Mouse (Mus musculus) ES-E14 (cell line): ENCODE data around the gene Nell2.

Experiments
- CHD2 ChIP-seq: IDR thresholded peaks from 2 replicates; pipeline ENCODE4 v1.6.1; 2014; ENCODE audit warnings: mild to moderate bottlenecking, low read depth, low read length, inconsistent platforms
- HCFC1 ChIP-seq: IDR thresholded peaks from 2 replicates; pipeline ENCODE4 v1.6.1; 2012; ENCODE audit warnings: low read length, inconsistent platforms, borderline replicate concordance; ENCODE audit not compliant: insufficient read depth
- MAFK ChIP-seq: IDR thresholded peaks from 2 replicates; pipeline ENCODE4 v1.6.1; 2014; ENCODE audit warnings: mild to moderate bottlenecking, low read depth, low read length, inconsistent platforms; ENCODE audit not compliant: insufficient read depth
- ZC3H11A ChIP-seq: IDR thresholded peaks from 2 replicates; pipeline ENCODE4 v1.6.1; 2012; ENCODE audit warnings: low read depth, mild to moderate bottlenecking, inconsistent platforms, low read length, borderline replicate concordance
- ZNF384 ChIP-seq: IDR thresholded peaks from 2 replicates; pipeline ENCODE4 v1.6.1; 2012; ENCODE audit warnings: low read depth, low read length, inconsistent platforms

DNA sequence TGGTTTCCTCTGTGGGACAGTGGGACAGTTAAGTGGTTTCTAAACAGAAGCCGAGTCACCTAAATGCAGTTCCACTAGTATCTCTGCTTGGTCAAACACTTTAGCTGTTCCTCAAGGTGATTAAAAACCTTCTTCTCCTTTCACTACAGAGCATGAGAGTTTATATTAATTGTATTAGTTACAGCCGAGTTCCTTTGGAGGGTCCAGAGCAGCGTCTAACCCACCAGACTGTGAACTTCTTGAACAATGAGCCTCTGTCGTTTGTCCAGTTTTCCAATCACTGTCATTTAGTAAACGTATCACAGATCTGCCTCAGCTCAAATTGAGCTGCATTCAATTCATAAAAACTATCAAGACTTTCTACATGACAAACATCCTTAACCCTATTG is 498.9 kb downstream of the Nell2 start:
- TF ChIP-seq ZNF384 (no peak), HCFC1 (no peak), MAFK (no peak), ZC3H11A (no peak), CHD2 (no peak)
